Mouse (Mus musculus) cortical plate, adult 2 months (tissue): ENCODE measurements around the gene A1cf. TPM values are rescaled to one million over a fixed set of nuclear protein-coding genes. Genes with fewer than 3 reads are reported as not detected.

ENCODE experiments used
- H3K27ac ChIP-seq: fragments of 200-500 bp; 2 replicates; pipeline ENCODE4 v1.5.1; 2012; ENCODE audit warnings: low read length, control low read depth, inconsistent platforms; ENCODE audit not compliant: insufficient read depth
- H3K4me1 ChIP-seq: fragments of 200-500 bp; 2 replicates; pipeline ENCODE4 v1.6.1; 2011; ENCODE audit warnings: low read length; ENCODE audit not compliant: control insufficient read depth, insufficient read depth
- H3K4me3 ChIP-seq: fragments of 200-500 bp; 2 replicates; pipeline ENCODE4 v1.5.1; 2011; ENCODE audit warnings: mild to moderate bottlenecking, low read length, control low read depth; ENCODE audit not compliant: insufficient read depth
- CTCF ChIP-seq: fragments of 200-500 bp; IDR thresholded peaks from 2 replicates; pipeline ENCODE4 v1.5.1; 2011; ENCODE audit warnings: mild to moderate bottlenecking, control low read depth, low read length; ENCODE audit not compliant: insufficient read depth; ENCODE audit errors: extremely low read depth
- POLR2A ChIP-seq: fragments of 200-500 bp; IDR thresholded peaks from 2 replicates; pipeline ENCODE4 v1.6.1; 2011; ENCODE audit warnings: mild to moderate bottlenecking, low read length, control low read depth; ENCODE audit not compliant: insufficient read depth; ENCODE audit errors: extremely low read depth
- polyA plus RNA-seq: library from polyadenylated mRNA; depleted of rRNA; stranded (reverse); fragments of >200 nt; gene quantifications from 2 replicates; pipeline ENCODE4 v1.2.3, GENCODE M21; 2012

Gene A1cf
- polyA plus RNA-seq, 1 experiment = not detected

GRCm38 (mm10) chr19:31923615-31924352, 55.2 kb downstream of the A1cf start:
- Histone ChIP-seq H3K4me1 (no peaks in the 10 kb centered on the region), H3K4me3 (no peak overlapping the region), H3K27ac (no peak overlapping the region)
- TF ChIP-seq POLR2A = no peak
- TF ChIP-seq CTCF = no peak

GRCm38 (mm10) chr19:31950793-31951489, 82.4 kb downstream of the A1cf start:
- Histone ChIP-seq H3K27ac (no peak overlapping the region), H3K4me1 (no peaks in the 10 kb centered on the region), H3K4me3 (no peak overlapping the region)
- TF ChIP-seq POLR2A (no peak), CTCF (no peak)

- no peak overlapping the region for H3K4me3 ChIP-seq
- H3K4me1 ChIP-seq = no peaks in the 10 kb centered on the region
- TF ChIP-seq CTCF (no peak), POLR2A (no peak)
- no peak overlapping the region for H3K27ac ChIP-seq
These were observed 85.2 kb downstream of the A1cf start for GRCm38 (mm10) chr19:31953799-31954198.

- Histone ChIP-seq H3K4me3 (no peak overlapping the region), H3K4me1 (no peaks in the 10 kb centered on the region), H3K27ac (no peak overlapping the region)
- TF ChIP-seq CTCF (no peak), POLR2A (no peak)
These were observed 85.7 kb downstream of the A1cf start for GRCm38 (mm10) chr19:31954267-31954666.

- Histone ChIP-seq H3K4me3 (no peak overlapping the region), H3K4me1 (no peaks in the 10 kb centered on the region), H3K27ac (no peak overlapping the region)
- TF ChIP-seq CTCF (no peak), POLR2A (no peak)
These were observed 86.1 kb downstream of the A1cf start for GRCm38 (mm10) chr19:31954696-31955095.

- Histone ChIP-seq H3K4me3 (no peak overlapping the region), H3K4me1 (no peaks in the 10 kb centered on the region), H3K27ac (no peak overlapping the region)
- TF ChIP-seq POLR2A (no peak), CTCF (no peak)
These were observed 87.8 kb downstream of the A1cf start for GRCm38 (mm10) chr19:31956359-31956758.

GRCm38 (mm10) chr19:31960434-31960833, 91.9 kb downstream of the A1cf start:
- H3K4me3 ChIP-seq = no peak overlapping the region

GRCm38 (mm10) chr19:31963147-31963546, 94.6 kb downstream of the A1cf start:
- Histone ChIP-seq H3K4me3 (no peak overlapping the region), H3K4me1 (no peaks in the 10 kb centered on the region), H3K27ac (no peak overlapping the region)
- TF ChIP-seq CTCF (no peak), POLR2A (no peak)

More at GRCm38 (mm10) chr19:31960434-31960833, 91.9 kb downstream of the A1cf start:
- no peak for TF ChIP-seq POLR2A
- no peak for TF ChIP-seq CTCF
- Histone ChIP-seq H3K4me1 (no peaks in the 10 kb centered on the region), H3K27ac (no peak overlapping the region)

GRCm38 (mm10) chr19:31967933-31968532, 99.5 kb downstream of the A1cf start:
- TF ChIP-seq POLR2A (no peak), CTCF (peak; percentile 9; the same call in 1 of the 2 replicates)
- Histone ChIP-seq H3K27ac (no peak overlapping the region), H3K4me3 (no peak overlapping the region), H3K4me1 (no peaks in the 10 kb centered on the region)

GRCm38 (mm10) chr19:31971405-31971804, 102.8 kb downstream of the A1cf start:
- no peak overlapping the region for H3K27ac ChIP-seq
- TF ChIP-seq POLR2A = no peak
- TF ChIP-seq CTCF = no peak
- no peak overlapping the region for H3K4me3 ChIP-seq
- H3K4me1 ChIP-seq = no peaks in the 10 kb centered on the region
